Mouse (Mus musculus) forebrain, embryonic 16.5 days (tissue): ENCODE results near the gene Lmna. TPM values are rescaled to one million over a fixed set of nuclear protein-coding genes. Genes with fewer than 3 reads are reported as not detected.

Experiments used
- ATAC-seq: fragments of 200-750 bp; cut with Nextera tagmentation; 2 replicates; pipeline ENCODE4 v1.8.0; 2017; ENCODE audit warnings: mild to moderate bottlenecking, moderate library complexity
- H3K27ac ChIP-seq: fragments of 300-500 bp; sonication (generic); 2 replicates; pipeline ENCODE4 v1.5.1; 2014; ENCODE audit warnings: low read length, control low read depth
- H3K27me3 ChIP-seq: fragments of 300-500 bp; sonication (generic); replicated peaks from 2 replicates; pipeline ENCODE4 v1.6.1; 2014; ENCODE audit warnings: low read length; ENCODE audit not compliant: control insufficient read depth, insufficient read depth
- H3K36me3 ChIP-seq: fragments of 300-500 bp; sonication (generic); 2 replicates; pipeline ENCODE4 v1.6.1; 2014; ENCODE audit not compliant: control insufficient read depth, insufficient read depth
- H3K4me1 ChIP-seq: fragments of 300-500 bp; sonication (generic); replicated peaks from 2 replicates; pipeline ENCODE4 v1.6.1; 2014; ENCODE audit warnings: low read length; ENCODE audit not compliant: control insufficient read depth, insufficient read depth
- H3K4me2 ChIP-seq: fragments of 300-500 bp; sonication (generic); 2 replicates; pipeline ENCODE4 v1.6.1; 2014; ENCODE audit warnings: mild to moderate bottlenecking, low read length, control low read depth
- H3K4me3 ChIP-seq: fragments of 300-500 bp; sonication (generic); replicated peaks from 2 replicates; pipeline ENCODE4 v1.5.1; 2014; ENCODE audit warnings: mild to moderate bottlenecking, low read length, control low read depth
- H3K9ac ChIP-seq: fragments of 300-500 bp; sonication (generic); replicated peaks from 2 replicates; pipeline ENCODE4 v1.6.1; 2014; ENCODE audit warnings: low read depth, low read length, control low read depth
- H3K9me3 ChIP-seq: fragments of 300-500 bp; sonication (generic); 2 replicates; pipeline ENCODE4 v1.6.1; 2016; ENCODE audit warnings: low read length; ENCODE audit not compliant: control insufficient read depth
- WGBS: fragments of 180-500 bp; shearing (Covaris S2); extraction: QIAGEN DNeasy Blood & Tissue Kit; methylation state at CpG from one replicate; pipeline ENCODE4 v1.1.7; 2014; 5-methylcytosine and 5-hydroxymethylcytosine counted together
- polyA plus RNA-seq: library from polyadenylated mRNA; unstranded; fragments of >200 nt; fragmentation: Nextera tagmentation; extraction: Ambion mirVana; gene quantifications from 2 replicates; pipeline ENCODE4 v1.2.1, GENCODE M21; 2015

Gene Lmna
- polyA plus RNA-seq, 1 experiment from 2014 or later: 26.9 TPM

DNA sequence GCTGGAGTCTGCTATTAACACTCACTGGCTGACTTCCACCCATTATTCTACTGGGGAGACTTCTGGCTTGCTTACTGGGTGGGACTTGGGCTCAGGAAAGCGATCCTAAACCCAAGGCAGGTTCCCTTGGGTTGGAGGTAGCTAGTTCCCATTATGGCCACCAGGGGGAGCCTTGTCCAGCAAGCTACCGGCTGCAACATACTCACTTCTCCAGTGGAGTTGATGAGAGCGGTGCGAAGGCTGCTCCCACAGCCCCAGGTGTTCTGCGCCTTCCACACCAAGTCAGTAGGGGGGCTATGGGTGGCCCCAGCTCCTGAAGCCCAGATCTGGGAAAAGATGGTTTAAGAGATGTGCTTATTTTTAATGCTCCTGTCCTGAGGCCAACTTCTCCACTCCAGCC is 26.1 kb downstream of the Lmna start:
- H3K4me2 ChIP-seq: no peak overlapping the region
- no peak overlapping the region for H3K27ac ChIP-seq
- H3K36me3 ChIP-seq: no peaks in the 10 kb centered on the region
- peak; percentile 61 for ATAC-seq
- H3K4me3 ChIP-seq: no peak overlapping the region
- no peaks in the 10 kb centered on the region for H3K9me3 ChIP-seq
- peaks cover 7% of the 10 kb centered on the region for H3K4me1 ChIP-seq
- WGBS: 2% methylated on average over 5 of the region's 5 CpGs
- H3K9ac ChIP-seq: no peak overlapping the region
- peaks cover 23% of the 10 kb centered on the region for H3K27me3 ChIP-seq

DNA sequence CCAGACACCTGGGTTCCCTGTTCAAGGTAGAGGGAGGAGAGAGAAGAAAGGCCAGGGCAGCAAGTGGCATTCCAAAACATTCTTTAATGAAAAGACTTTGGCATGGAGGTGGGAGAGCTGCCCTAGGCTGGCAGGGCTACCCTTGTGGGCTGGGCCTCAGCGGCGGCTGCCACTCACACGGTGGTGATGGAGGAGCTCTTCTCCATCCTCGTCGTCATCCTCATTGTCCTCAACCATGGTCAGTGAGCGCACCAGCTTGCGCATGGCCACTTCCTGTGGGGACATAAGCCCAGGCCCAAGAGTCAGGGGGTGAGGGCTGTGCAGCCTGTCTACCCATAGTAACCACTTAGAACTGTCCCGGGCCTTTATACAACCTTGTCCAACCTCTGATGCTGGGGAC is 26.6 kb downstream of the Lmna start:
- 76% methylated on average over 8 of the region's 8 CpGs for WGBS
- Histone ChIP-seq H3K9me3 (no peaks in the 10 kb centered on the region), H3K9ac (no peak overlapping the region), H3K27ac (no peak overlapping the region), H3K4me3 (no peak overlapping the region), H3K4me1 (peaks cover 6% of the 10 kb centered on the region), H3K36me3 (no peaks in the 10 kb centered on the region), H3K4me2 (no peak overlapping the region), H3K27me3 (peaks cover 23% of the 10 kb centered on the region)
- peak; percentile 21; the same call in 1 of the 2 replicates for ATAC-seq

DNA sequence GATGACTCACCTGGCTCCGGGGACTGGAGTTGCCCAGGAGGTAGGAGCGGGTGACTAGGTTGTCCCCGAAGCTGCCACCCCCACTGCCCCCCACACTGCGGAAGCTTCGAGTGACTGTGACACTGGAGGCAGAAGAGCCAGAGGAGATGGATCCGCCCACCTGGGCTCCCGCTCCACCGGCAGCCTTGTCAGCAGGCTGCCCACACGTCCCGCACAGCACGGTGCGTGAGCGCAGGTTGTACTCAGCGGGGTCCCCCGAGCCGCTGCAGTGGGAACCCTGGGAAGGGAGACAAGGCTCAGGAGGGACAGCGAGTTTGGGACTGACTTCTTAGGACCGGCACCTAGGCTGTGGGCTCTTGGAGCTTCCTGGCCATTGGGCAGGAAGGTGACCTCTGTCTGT is 27.4 kb downstream of the Lmna start:
- H3K4me1 ChIP-seq: peaks cover 5% of the 10 kb centered on the region
- no peak overlapping the region for H3K27ac ChIP-seq
- H3K4me2 ChIP-seq: no peak overlapping the region
- peaks cover 23% of the 10 kb centered on the region for H3K27me3 ChIP-seq
- 31% methylated on average over 18 of the region's 18 CpGs for WGBS
- no peaks in the 10 kb centered on the region for H3K36me3 ChIP-seq
- ATAC-seq: no peak
- H3K4me3 ChIP-seq: no peak overlapping the region
- no peaks in the 10 kb centered on the region for H3K9me3 ChIP-seq
- H3K9ac ChIP-seq: no peak overlapping the region

DNA sequence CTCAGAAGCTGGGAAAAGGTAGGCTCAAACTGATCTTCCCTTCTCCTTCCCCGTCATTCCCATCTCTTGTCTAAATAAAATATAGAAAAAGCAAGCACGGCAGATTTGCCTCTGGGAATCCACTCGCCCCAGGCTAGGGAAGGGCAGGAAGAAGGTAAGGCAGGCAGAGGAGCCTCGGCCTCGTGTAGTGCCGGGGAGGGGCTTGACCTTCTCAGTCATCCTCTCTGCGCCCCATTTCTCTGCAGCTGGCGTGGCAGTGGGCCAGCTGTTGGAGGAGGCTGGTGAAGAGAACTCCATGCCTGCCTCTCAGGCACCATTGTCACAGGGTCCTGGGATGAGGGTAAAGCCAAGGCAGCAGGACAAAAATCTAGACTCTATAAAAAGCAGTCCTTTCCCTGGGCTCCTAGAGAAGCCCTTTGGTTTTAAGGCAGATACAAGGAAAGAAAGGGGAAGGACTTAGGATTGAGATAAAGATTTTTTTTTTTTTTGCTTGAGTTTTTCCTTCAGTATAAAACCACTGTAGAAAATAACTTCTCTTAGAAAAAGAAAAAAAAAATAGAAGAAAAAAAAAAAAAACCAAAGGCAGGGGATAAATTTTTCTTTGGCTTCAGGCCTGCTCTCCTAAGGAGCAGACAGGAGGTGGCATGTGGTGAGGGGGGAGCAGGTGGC is 28.2 kb downstream of the Lmna start:
- WGBS: 57% methylated on average over 8 of the region's 8 CpGs
- no peaks in the 10 kb centered on the region for H3K9me3 ChIP-seq
- H3K4me1 ChIP-seq: peaks cover 5% of the 10 kb centered on the region
- no peaks in the 10 kb centered on the region for H3K36me3 ChIP-seq
- no peak overlapping the region for H3K27ac ChIP-seq
- peaks cover 23% of the 10 kb centered on the region for H3K27me3 ChIP-seq
- H3K4me2 ChIP-seq: no peak overlapping the region
- ATAC-seq: no peak
- H3K4me3 ChIP-seq: no peak overlapping the region
- no peak overlapping the region for H3K9ac ChIP-seq

DNA sequence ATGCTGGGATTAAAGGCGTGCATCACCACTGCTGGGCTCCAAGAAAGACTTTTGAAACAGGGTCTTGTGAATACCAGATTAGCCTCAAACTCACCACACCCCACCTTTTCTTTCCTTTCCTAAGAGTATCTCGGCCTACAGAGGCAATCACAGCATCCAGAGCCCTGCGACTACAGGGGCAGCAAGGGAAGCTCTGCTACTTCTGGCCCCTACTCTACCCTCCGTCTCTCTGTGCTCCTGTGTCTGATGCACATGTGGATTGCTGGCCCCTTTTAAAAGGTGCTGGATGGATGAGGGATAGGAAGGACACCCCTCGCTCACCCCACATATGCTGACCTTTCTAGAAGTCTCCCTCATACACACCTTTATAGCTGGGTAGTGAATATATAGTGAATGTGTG is 29.1 kb downstream of the Lmna start:
- Histone ChIP-seq H3K27me3 (peaks cover 20% of the 10 kb centered on the region), H3K36me3 (no peaks in the 10 kb centered on the region), H3K4me2 (no peak overlapping the region), H3K9ac (no peak overlapping the region), H3K4me1 (peaks cover 5% of the 10 kb centered on the region), H3K9me3 (no peaks in the 10 kb centered on the region), H3K27ac (no peak overlapping the region), H3K4me3 (no peak overlapping the region)
- ATAC-seq: no peak
- WGBS: 84% methylated on average over 5 of the region's 5 CpGs

DNA sequence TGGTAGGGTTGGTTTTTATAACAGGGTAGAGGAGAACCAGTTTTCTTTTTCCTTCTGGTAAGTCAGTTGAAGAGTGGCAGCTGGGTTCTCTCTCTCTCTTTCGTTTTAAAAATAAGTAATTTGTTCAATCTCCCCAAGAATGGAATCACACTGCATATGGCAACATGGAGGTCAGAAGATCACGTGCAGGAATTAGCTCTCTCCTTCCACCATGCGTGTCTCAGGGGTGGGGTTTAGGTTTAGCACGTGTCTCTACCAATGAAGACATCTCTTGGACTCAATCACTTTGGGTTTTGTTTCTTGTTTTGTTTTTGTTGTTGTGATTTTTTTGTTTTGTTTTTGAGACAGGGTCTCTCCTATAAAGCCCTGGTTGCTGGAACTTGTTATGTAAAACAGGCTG is 29.9 kb downstream of the Lmna start:
- Histone ChIP-seq H3K27me3 (peaks cover 12% of the 10 kb centered on the region), H3K27ac (no peak overlapping the region), H3K4me1 (peaks cover 3% of the 10 kb centered on the region), H3K36me3 (no peaks in the 10 kb centered on the region), H3K9ac (no peak overlapping the region), H3K9me3 (no peaks in the 10 kb centered on the region), H3K4me2 (no peak overlapping the region), H3K4me3 (no peak overlapping the region)
- WGBS: 87% methylated on average over 4 of the region's 4 CpGs
- no peak for ATAC-seq

DNA sequence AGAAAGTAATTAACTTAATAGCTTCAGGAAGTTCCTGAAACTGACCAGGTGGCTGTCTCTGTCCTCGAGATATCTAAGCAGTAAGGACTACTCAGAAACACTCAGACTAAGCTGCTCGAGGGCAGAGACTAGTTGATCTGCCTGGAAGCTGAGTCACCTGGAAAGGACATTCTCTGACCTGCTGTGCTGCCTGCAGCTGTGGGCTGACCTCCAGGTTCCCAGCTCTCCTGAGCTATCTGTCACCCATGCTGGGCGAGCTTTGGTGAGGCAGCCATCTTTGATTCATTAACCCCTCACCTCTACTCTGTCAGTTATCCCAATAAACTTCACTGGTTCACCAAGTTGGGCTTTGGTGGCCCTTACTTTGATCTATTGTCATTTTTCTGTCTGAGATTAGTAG is 30.6 kb downstream of the Lmna start:
- Histone ChIP-seq H3K36me3 (no peaks in the 10 kb centered on the region), H3K9me3 (no peaks in the 10 kb centered on the region), H3K27ac (no peak overlapping the region), H3K4me2 (no peak overlapping the region), H3K4me3 (no peak overlapping the region), H3K9ac (no peak overlapping the region), H3K4me1 (no peaks in the 10 kb centered on the region), H3K27me3 (peaks cover 7% of the 10 kb centered on the region)
- 64% methylated on average over 3 of the region's 3 CpGs for WGBS
- ATAC-seq: no peak

DNA sequence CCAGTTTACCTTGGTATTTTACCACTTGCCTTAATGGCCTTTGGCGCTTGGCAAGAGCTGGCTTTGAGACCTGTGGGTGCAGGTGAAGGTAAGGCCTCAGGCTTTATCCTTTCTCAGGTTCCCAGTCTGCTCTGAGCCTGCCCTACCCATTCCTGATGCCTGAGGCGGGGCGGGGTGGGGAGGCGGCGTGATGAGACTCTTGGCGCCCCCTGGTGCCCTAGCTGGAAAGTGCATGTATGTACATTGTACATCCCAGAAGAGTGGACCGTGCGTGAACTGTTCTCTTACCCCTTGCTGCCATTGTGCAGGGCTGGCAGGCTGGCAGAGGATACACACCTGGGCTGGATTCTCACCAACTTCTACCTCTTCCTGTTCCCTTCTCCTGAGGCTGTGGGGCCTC is 32.0 kb downstream of the Lmna start:
- Histone ChIP-seq H3K36me3 (no peaks in the 10 kb centered on the region), H3K9me3 (no peaks in the 10 kb centered on the region), H3K9ac (no peak overlapping the region), H3K27ac (no peak overlapping the region), H3K4me1 (peaks cover 6% of the 10 kb centered on the region), H3K27me3 (0 out of 2 replicates have a peak, but pooled peaks cover 2% of the 10 kb centered on the region), H3K4me3 (no peak overlapping the region), H3K4me2 (no peak overlapping the region)
- 1% methylated on average over 8 of the region's 8 CpGs for WGBS
- ATAC-seq: peak; percentile 84

DNA sequence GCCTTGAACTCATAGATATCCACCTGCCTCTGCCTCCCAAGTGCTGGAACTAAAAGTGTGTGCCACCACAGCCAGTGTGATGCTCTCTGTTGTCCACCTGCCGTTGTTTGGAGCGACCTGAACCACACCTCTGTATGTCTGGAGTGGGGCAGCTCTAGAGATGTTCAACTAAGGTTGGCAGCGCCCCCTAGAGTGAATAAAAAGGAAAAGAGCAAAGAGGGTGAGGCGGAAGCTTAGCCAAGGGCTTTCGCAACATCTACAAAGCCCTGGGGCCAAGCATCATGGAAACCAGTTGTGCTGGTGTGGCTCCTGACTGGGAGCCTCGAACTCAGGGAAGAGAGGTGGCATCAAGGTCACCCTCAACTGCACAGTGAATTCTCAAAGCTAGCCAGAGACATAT is 33.4 kb downstream of the Lmna start:
- no peak overlapping the region for H3K27ac ChIP-seq
- 69% methylated on average over 6 of the region's 6 CpGs for WGBS
- H3K4me2 ChIP-seq: no peak overlapping the region
- no peak overlapping the region for H3K9ac ChIP-seq
- H3K27me3 ChIP-seq: no peaks in the 10 kb centered on the region
- H3K9me3 ChIP-seq: no peaks in the 10 kb centered on the region
- no peaks in the 10 kb centered on the region for H3K36me3 ChIP-seq
- ATAC-seq: no peak
- H3K4me3 ChIP-seq: no peak overlapping the region
- peaks cover 6% of the 10 kb centered on the region for H3K4me1 ChIP-seq

DNA sequence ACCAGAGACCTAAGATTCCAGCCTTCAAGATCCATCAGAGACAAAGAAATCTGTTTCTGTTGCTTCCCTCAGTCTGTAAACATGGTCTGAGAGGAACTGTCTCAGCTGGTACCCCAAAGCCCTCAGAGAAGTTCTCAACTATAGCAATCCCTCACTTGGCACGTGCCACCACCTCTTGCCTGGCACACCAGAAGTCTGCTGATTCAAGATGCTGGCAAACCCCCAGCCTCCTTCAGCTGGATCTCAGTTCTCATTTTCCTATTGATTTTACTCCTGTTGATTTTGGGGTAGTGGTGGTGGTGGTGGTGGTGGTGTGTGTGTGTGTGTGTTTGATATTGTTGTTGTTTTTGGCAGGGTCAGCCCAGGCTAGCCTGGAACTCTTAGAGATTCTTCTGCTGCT is 36.2 kb downstream of the Lmna start:
- Histone ChIP-seq H3K36me3 (no peaks in the 10 kb centered on the region), H3K4me2 (no peak overlapping the region), H3K9ac (no peak overlapping the region), H3K27ac (no peak overlapping the region), H3K27me3 (no peaks in the 10 kb centered on the region), H3K4me3 (no peak overlapping the region), H3K4me1 (peaks cover 6% of the 10 kb centered on the region), H3K9me3 (no peaks in the 10 kb centered on the region)
- 38% methylated on average over 1 of the region's 1 CpGs for WGBS
- no peak for ATAC-seq
